Mouse (Mus musculus): Measurements from ENCODE around the gene Gm21985. TPM values are rescaled to one million over a fixed set of nuclear protein-coding genes. Genes with fewer than 3 reads are reported as not detected.

Gene Gm21985
- total RNA-seq (2021) = 1 to 10 TPM; 2.8 to 3.5 TPM
- long read RNA-seq, experiment 1, partial matches to known transcripts = 2 of 3 reads
- long read RNA-seq, experiment 1, other reads (novel, unspliced or antisense) = 1 of 3 reads
- long read RNA-seq, experiment 2, partial matches to known transcripts = 0 of 7 reads
- long read RNA-seq, experiment 2, other reads (novel, unspliced or antisense) = 7 of 7 reads

GRCm38 (mm10) chr2:112266242-112266592 lies at the start of gene Gm21985:
Gene Gm21985 (plus strand): TSS chr2:112266314.
- DNase-seq (ENCODE audit: low spot score in 2 of 2) = no peak

- DNase-seq (ENCODE audit: low spot score in 2 of 2) = no peak
Measured at GRCm38 (mm10) chr2:112217614-112218013, 48.5 kb upstream of the Gm21985 start.

DNA sequence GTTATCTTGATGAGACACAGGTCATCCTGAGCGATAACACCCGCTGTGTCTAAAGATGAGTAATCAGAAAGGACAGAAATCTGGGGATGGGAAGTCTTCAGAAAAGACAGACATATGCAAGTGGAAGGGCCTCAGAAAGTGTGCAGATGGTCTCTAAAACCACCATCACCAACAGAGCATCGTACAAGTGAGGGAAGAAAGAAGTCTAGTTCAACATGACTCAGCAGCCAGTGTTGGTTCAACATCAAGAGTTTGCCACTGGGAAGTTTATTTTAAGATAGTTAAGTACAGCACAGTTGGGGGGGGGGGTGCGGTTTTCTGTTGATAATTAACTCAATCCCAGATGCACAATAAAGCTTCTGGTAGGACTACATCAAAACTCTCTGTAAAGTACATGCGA lies 45.2 kb upstream of the Gm21985 start:
- DNase-seq (ENCODE audit: low spot score in 2 of 2) = no peak

GRCm38 (mm10) chr2:112222607-112223006 lies 43.5 kb upstream of the Gm21985 start:
- no peak for DNase-seq (ENCODE audit: low spot score in 2 of 2)

GRCm38 (mm10) chr2:112224356-112224755 lies 41.8 kb upstream of the Gm21985 start:
- DNase-seq (ENCODE audit: low spot score in 2 of 2) = no peak

- no peak for DNase-seq (ENCODE audit: low spot score in 2 of 2)
Measured at GRCm38 (mm10) chr2:112232623-112233022, 33.5 kb upstream of the Gm21985 start.

GRCm38 (mm10) chr2:112236620-112237019 lies 29.5 kb upstream of the Gm21985 start:
- no peak for DNase-seq (ENCODE audit: low spot score in 2 of 2)

DNA sequence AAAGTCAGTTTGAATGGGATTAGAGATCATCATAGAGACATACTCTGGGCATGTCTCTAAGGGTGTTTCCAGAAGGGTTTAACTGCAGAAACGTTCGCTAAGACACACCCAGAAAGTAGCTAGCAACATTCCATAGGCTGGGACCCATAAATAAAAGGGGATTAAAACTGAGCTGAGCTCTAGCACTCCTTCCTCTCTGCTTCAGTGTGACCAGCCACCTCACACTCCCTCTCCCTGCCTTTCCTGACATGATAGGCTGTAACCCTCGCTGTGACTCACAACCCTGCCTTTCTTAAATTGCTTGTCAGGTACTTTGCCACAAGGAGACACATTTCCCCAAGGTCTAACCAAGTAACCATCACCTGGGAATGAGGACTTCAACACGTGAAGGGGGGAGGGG lies 28.1 kb upstream of the Gm21985 start:
- DNase-seq (ENCODE audit: low spot score in 2 of 2) = no peak

- DNase-seq (ENCODE audit: low spot score in 2 of 2) = peak; percentile 92 to 93
Measured at GRCm38 (mm10) chr2:112239212-112239934, 26.7 kb upstream of the Gm21985 start, which contains the start of gene Lpcat4. Gene Lpcat4 (plus strand): TSS chr2:112239468.

DNA sequence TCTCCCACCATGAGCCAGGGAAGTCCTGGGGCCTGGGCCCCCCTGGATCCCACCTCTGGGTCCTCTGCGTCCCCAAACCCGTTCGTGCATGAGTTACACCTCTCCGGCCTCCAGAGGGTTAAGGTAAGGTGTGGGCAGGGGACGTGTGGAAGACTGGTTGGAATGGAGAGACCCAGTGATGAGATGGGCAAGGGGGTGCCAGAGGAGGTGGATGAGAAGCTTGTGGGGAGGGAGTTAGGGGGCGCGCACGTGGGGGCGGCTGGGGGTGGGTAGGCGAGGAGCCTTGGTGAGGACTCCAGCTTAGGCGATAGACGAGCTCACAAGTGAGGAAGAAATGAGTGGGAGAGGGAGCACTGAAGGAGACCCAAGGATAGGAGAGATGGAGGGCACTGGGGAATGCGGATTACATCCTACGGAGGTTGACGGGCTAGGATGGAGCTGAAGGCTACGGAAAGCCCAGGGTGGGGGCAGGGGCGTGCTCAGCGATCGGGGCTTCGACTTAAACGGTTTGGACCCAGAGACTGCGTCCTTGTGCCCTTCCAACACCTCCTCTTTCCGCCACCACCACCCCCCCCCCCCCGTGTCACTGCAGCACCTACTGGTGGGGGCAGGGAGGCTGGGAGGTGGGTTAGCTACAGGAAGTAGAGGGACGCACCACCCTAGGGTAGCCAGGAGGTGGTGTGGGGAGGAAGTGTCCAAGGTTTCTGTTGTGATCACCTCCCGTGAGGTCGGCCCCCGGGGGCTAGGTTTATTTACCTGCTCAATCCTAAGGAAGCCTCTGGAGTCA lies 26.0 kb upstream of the Gm21985 start:
- no peak for DNase-seq (ENCODE audit: low spot score in 2 of 2)

DNA sequence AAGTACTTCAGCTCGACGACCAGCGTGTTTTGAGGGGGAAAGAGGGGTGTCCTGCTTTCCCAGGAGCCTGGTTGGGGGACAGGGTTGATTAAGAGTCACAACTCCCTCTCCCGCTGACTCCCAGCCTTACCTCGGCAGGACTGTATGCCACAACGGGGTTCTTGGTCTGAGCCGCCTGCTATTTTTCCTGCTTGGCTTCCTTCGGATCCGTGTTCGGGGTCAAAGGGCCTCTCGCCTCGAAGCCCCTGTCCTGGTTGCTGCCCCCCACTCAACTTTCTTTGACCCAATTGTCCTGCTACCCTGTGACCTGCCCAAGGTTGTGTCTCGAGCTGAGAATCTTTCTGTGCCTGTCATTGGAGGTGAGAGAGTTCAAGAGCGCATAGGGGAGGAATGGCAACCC lies 24.3 kb upstream of the Gm21985 start:
- no peak for DNase-seq (ENCODE audit: low spot score in 2 of 2)

DNA sequence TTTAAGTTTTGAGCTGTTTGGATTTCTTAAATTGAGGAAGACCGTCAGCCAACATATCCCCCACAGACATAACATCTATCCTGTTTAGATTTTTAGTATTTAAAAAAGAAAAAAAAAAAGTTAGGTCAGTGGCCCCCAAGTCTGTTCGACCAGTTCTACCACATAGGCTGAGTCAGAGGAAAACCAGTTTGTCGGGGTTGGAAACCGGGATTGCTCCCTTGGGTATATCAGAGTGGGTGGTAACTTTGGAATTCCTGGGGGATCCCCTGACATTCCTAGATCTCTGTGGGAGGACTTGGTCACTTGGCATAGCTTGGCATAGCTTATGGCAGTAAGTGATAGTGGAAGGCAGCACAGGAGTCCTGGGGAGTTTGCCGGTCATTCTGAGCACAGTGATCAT lies 20.8 kb upstream of the Gm21985 start:
- DNase-seq (ENCODE audit: low spot score in 2 of 2) = no peak

- DNase-seq (ENCODE audit: low spot score in 2 of 2) = no peak
Measured at GRCm38 (mm10) chr2:112246193-112246592, 19.9 kb upstream of the Gm21985 start.

DNA sequence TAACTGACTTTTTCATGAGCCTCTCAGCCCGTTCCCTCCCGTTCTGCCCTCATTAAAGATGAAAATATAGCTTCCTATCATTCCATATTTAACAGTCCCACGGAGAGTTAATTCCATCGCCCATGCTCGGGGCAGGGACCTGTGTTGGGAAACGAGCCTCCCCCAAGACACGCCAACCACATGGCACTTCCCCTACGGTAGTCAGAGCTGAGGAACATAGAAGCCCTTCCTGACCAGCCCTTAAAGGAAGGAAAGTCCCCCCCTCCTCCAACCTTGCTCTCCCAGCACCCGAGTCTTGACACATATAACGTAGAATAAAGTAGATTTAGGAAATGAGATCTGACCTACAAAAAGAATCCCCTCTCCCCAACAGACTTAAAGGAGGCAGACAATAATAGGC lies 18.8 kb upstream of the Gm21985 start:
- DNase-seq (ENCODE audit: low spot score in 2 of 2) = no peak

- peak in 1 of 2 experiments; percentile 52 for DNase-seq (ENCODE audit: low spot score in 2 of 2)
Measured at GRCm38 (mm10) chr2:112249780-112250453, 16.2 kb upstream of the Gm21985 start.

DNA sequence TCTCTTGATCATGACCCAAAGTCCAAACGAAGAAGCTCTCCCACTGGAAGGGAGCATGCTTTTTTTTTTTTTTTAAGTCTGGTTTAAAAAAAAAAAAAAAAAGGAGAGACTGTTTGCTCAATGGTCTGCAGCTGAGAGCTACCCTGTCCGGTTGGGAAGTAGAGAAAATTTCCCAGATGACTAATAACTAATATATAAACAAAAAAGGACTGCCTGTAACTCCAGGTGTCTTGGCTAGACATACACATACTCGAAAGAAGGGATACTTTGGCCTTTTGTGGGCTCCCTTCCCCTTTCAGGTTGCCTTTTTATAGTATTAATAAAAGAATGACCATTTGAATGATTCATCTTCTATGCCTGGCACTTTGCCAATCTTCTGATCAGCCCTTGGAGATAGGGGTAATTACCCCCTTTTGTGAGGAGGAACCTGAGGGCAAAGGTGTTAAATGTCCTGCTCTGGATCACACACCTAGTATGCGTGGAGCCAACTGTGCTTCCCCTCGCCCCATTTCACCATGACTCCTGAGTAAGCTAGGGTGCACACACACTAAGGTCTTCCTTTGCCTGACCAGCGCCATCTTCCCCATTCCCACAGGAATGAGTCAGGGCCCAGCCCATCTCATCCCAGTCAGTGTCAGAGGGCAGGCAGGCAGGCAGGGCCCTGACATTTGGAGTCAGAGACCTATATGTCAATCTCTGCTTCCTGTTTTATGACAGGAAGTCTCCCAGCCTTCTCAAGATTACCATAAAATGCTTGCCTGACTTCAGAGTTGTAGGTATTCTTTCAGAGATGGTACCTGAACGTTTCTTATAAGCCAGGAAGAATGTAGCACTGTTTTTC lies 11.2 kb upstream of the Gm21985 start:
- DNase-seq (ENCODE audit: low spot score in 2 of 2) = no peak

DNA sequence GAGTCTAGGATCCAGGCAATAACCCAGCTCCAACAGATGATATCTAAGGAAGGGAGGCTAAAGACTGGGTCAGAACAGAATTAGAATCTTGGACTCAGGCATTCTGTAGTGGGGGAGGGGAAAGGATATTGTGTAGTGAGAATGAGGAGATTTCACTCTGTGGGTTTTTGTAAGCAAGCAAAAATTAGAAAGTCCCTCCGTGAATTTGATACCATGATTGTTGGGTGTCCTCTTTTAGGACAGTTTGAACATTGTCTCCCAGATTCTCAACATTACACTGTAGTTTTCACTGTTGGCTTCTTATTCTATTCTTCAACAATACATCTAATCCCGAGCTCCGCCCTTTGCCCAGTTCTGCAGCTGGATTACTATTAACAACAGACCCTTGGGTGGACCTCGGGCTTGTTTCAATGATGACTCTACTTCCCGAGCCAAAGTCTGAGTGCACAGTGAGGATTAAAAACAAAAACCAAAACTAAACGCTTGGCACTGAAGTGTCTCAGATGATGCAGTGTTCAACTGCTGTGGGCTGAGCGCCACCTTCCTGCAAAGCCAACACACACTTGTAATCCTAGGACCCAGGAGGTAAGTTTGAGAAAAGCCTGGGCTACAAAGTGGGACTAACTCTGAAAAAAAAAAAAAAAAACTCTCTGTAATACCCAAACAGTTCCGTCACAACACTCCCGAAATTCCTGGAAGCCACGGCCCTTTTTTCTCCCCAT lies 6.7 kb upstream of the Gm21985 start, which contains the start of gene Nutm1:
Gene Nutm1 (minus strand): TSS at position 51 of the 722 bp plus-strand sequence.
- DNase-seq (ENCODE audit: low spot score in 2 of 2) = no peak

DNA sequence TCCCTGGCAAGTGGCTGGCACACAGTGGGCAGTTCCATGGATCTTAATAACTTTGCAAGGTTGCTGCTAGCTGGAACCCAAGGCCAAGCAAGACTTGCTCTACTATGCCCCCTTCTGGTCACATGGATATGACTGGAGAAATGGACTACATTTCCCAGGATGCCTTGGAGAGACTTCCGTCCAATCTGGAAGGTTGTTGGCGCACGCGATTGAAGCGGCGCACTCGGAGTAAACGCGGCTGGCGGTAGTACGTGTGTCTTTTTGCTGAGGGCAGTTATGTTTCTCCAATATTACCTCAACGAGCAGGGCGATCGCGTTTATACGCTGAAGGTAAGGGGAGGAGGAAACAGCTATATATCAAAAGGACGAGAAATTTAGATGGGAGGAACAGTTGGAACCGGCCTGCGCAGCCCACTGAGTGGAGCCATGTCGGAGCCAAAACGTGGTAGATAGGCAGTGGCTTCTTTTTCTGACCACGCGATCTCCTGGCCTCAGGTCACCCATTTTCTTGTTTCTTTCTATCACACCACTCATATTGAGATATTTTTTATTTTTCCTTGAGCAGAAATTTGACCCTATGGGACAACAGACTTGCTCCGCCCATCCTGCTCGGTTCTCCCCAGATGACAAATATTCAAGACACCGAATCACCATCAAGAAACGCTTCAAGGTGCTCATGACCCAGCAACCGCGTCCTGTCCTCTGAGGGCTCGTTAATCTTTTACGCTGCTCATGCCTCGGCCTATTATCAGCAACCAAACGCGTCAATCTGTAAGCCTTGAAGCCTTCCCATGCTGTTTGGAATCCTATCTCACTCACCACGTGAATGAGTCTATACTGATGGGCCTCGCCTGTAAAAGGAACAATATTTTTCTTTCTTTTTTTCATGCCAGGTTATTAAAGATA lies 4.1 kb upstream of the Gm21985 start, which contains the start of gene Nop10:
Gene Nop10 (plus strand): TSS at position 179 of the 906 bp plus-strand sequence.
- DNase-seq (ENCODE audit: low spot score in 2 of 2) = peak; percentile 91
